Mouse (Mus musculus) lung, embryonic 14.5 days (tissue): Measurements from ENCODE around the gene Cga. TPM values are rescaled to one million over a fixed set of nuclear protein-coding genes. Genes with fewer than 3 reads are reported as not detected.

Experiments
- ATAC-seq: fragments of 200-750 bp; cut with Nextera tagmentation; 2 replicates; pipeline ENCODE4 v1.8.0; 2017; ENCODE audit warnings: mild to moderate bottlenecking, moderate TSS enrichment, moderate library complexity; ENCODE audit not compliant: insufficient read depth
- DNase-seq: peaks from one replicate; pipeline ENCODE4 v3.0.0-alpha.2; 2015
- H3K27ac ChIP-seq: fragments of 300-500 bp; sonication (generic); 2 replicates; pipeline ENCODE4 v1.5.1; 2014; ENCODE audit warnings: low read depth, mild to moderate bottlenecking, moderate library complexity
- H3K27me3 ChIP-seq: fragments of 300-500 bp; sonication (generic); 2 replicates; pipeline ENCODE4 v1.6.1; 2014; ENCODE audit warnings: low read length, control low read depth; ENCODE audit not compliant: insufficient read depth
- H3K36me3 ChIP-seq: fragments of 300-500 bp; sonication (generic); 2 replicates; pipeline ENCODE4 v1.6.1; 2014; ENCODE audit warnings: control low read depth; ENCODE audit not compliant: insufficient read depth
- H3K4me1 ChIP-seq: fragments of 300-500 bp; sonication (generic); 2 replicates; pipeline ENCODE4 v1.6.1; 2014; ENCODE audit warnings: antibody characterized with exemption, control low read depth; ENCODE audit not compliant: insufficient read depth
- H3K4me2 ChIP-seq: fragments of 300-500 bp; sonication (generic); 2 replicates; pipeline ENCODE4 v1.6.1; 2014; ENCODE audit warnings: mild to moderate bottlenecking
- H3K4me3 ChIP-seq: fragments of 300-500 bp; sonication (generic); 2 replicates; pipeline ENCODE4 v1.5.1; 2014; ENCODE audit warnings: low read depth, low read length
- H3K9ac ChIP-seq: fragments of 300-500 bp; sonication (generic); 2 replicates; pipeline ENCODE4 v1.6.1; 2014
- H3K9me3 ChIP-seq: fragments of 300-500 bp; sonication (generic); 2 replicates; pipeline ENCODE4 v1.6.1; 2016; ENCODE audit warnings: low read depth, low read length, control low read depth
- CTCF ChIP-seq: IDR thresholded peaks from 2 replicates; pipeline ENCODE4 v1.5.1; 2016; ENCODE audit warnings: antibody characterized with exemption, low read depth
- WGBS: fragments of 180-500 bp; shearing (Covaris S2); extraction: QIAGEN DNeasy Blood & Tissue Kit; methylation state at CpG from one replicate; pipeline ENCODE4 v1.1.7; 2014; 5-methylcytosine and 5-hydroxymethylcytosine counted together
- polyA plus RNA-seq: library from polyadenylated mRNA; unstranded; fragments of >200 nt; fragmentation: Nextera tagmentation; extraction: Ambion mirVana; gene quantifications from 2 replicates; pipeline ENCODE4 v1.2.1, GENCODE M21; 2014

Cga gene
- polyA plus RNA-seq, 1 experiment from 2014 or later = not detected

- no peaks in the 10 kb centered on the region for H3K27me3 ChIP-seq
- 0 out of 2 replicates have a peak, but pooled peaks cover 3% of the 10 kb centered on the region for H3K36me3 ChIP-seq
- no peak overlapping the region for H3K9ac ChIP-seq
- H3K4me2 ChIP-seq = no peak overlapping the region
- no peaks in the 10 kb centered on the region for H3K9me3 ChIP-seq
- 91% methylated on average over 3 of the region's 3 CpGs for whole genome bisulfite sequencing
- H3K4me1 ChIP-seq = no peaks in the 10 kb centered on the region
- no peak for TF ChIP-seq CTCF
- no peak overlapping the region for H3K4me3 ChIP-seq
- DNase-seq = no peak
- H3K27ac ChIP-seq = no peak overlapping the region
- no peak for ATAC-seq
These were observed 34.2 kb upstream of the Cga start for GRCm38 (mm10) chr4:34859416-34859815.

- H3K27me3 ChIP-seq = no peaks in the 10 kb centered on the region
- TF ChIP-seq CTCF = no peak
- no peak for DNase-seq
- H3K4me3 ChIP-seq = no peak overlapping the region
- no peak for ATAC-seq
- H3K9me3 ChIP-seq = no peaks in the 10 kb centered on the region
- WGBS = 87% methylated on average over 3 of the region's 3 CpGs
- H3K9ac ChIP-seq = no peak overlapping the region
- H3K4me2 ChIP-seq = no peak overlapping the region
- 0 out of 2 replicates have a peak, but pooled peaks cover 3% of the 10 kb centered on the region for H3K36me3 ChIP-seq
- H3K4me1 ChIP-seq = no peaks in the 10 kb centered on the region
- no peak overlapping the region for H3K27ac ChIP-seq
These were observed 32.1 kb upstream of the Cga start for GRCm38 (mm10) chr4:34861438-34861837.

GRCm38 (mm10) chr4:34869813-34870212 is 23.8 kb upstream of the Cga start:
- Histone ChIP-seq H3K4me1 (no peaks in the 10 kb centered on the region), H3K36me3 (no peaks in the 10 kb centered on the region), H3K27ac (no peak overlapping the region), H3K27me3 (no peaks in the 10 kb centered on the region), H3K9me3 (no peaks in the 10 kb centered on the region), H3K4me3 (no peak overlapping the region), H3K4me2 (no peak overlapping the region), H3K9ac (no peak overlapping the region)
- no peak for ATAC-seq
- no peak for TF ChIP-seq CTCF
- WGBS = 78% methylated on average over 3 of the region's 3 CpGs
- DNase-seq = no peak

- H3K27ac ChIP-seq = no peak overlapping the region
- no peaks in the 10 kb centered on the region for H3K27me3 ChIP-seq
- no peak overlapping the region for H3K9ac ChIP-seq
- TF ChIP-seq CTCF = no peak
- WGBS = 85% methylated on average over 4 of the region's 4 CpGs
- no peaks in the 10 kb centered on the region for H3K36me3 ChIP-seq
- ATAC-seq = peak; percentile 74; the same call in 1 of the 2 replicates
- H3K9me3 ChIP-seq = no peaks in the 10 kb centered on the region; the same call in 1 of the 2 replicates
- H3K4me2 ChIP-seq = no peak overlapping the region
- H3K4me1 ChIP-seq = no peaks in the 10 kb centered on the region
- no peak overlapping the region for H3K4me3 ChIP-seq
- peak; percentile 65 for DNase-seq
These were observed 20.6 kb upstream of the Cga start for GRCm38 (mm10) chr4:34872896-34873495.

- no peak for DNase-seq
- Histone ChIP-seq H3K27me3 (no peaks in the 10 kb centered on the region), H3K4me2 (no peak overlapping the region), H3K27ac (no peak overlapping the region), H3K4me1 (no peaks in the 10 kb centered on the region), H3K4me3 (no peak overlapping the region), H3K36me3 (no peaks in the 10 kb centered on the region), H3K9me3 (no peaks in the 10 kb centered on the region; the same call in 1 of the 2 replicates), H3K9ac (no peak overlapping the region)
- TF ChIP-seq CTCF = no peak
- ATAC-seq = no peak
- WGBS = 75% methylated on average over 1 of the region's 1 CpGs
These were observed 19.3 kb upstream of the Cga start for GRCm38 (mm10) chr4:34874234-34874633.

- DNase-seq (no peak), ATAC-seq (no peak)
- Histone ChIP-seq H3K9ac (peak overlapping the region; percentile 98), H3K4me2 (peak overlapping the region; percentile 84), H3K9me3 (no peaks in the 10 kb centered on the region; the same call in 1 of the 2 replicates), H3K36me3 (no peaks in the 10 kb centered on the region), H3K4me3 (peak overlapping the region; percentile 93), H3K4me1 (peaks cover 10% of the 10 kb centered on the region; the same call in 1 of the 2 replicates), H3K27me3 (no peaks in the 10 kb centered on the region), H3K27ac (no peak overlapping the region)
- no peak for TF ChIP-seq CTCF
- 83% methylated on average over 10 of the region's 10 CpGs for WGBS
These were observed 12.5 kb upstream of the Cga start for GRCm38 (mm10) chr4:34880921-34881650.

GRCm38 (mm10) chr4:34881851-34882250 is 11.7 kb upstream of the Cga start:
- no peak for TF ChIP-seq CTCF
- no peaks in the 10 kb centered on the region for H3K36me3 ChIP-seq
- no peaks in the 10 kb centered on the region for H3K27me3 ChIP-seq
- DNase-seq = peak; percentile 27
- peak overlapping the region; percentile 84 for H3K4me2 ChIP-seq
- H3K27ac ChIP-seq = peak overlapping the region; percentile 99
- H3K9me3 ChIP-seq = no peaks in the 10 kb centered on the region
- H3K4me3 ChIP-seq = peak overlapping the region; percentile 93
- H3K9ac ChIP-seq = peak overlapping the region; percentile 98
- 9% methylated on average over 4 of the region's 4 CpGs for WGBS
- ATAC-seq = no peak
- H3K4me1 ChIP-seq = peaks cover 10% of the 10 kb centered on the region; the same call in 1 of the 2 replicates
